Mouse (Mus musculus): ENCODE measurements at regions not wholly inside any gene's neighbourhood (a gene's known extent, or its start where the extent isn't known, plus 50 kb on each side); places are given as distances from the start of the nearest gene placed in this dataset.

DNA sequence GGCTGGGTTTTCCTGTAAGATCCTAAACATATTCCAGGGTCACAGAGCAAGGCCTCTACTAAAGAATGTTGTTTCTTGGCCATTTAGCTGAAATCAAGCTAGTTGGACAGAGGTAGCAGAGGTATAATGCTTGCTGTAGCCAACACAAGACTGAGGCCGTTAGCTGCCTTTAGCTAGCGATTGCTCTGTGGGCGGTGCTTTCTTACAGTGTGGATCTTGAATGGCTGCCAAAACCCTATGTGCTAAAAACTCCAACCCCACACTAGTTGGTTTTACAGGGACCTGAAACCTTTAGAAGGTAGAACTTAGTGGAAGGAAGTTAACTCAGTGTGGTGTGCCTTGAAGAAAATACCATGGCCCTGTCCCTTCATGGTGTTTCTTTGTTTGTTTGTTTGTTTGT lies 110.9 kb upstream of the Tmc1 start:
- Histone ChIP-seq H3K9me3 (replicated peaks; ENCODE audit: control insufficient read depth, insufficient read depth, low read length, poor library complexity, severe bottlenecking) (no peaks in the 10 kb centered on the region), H3K9ac (ENCODE audit: low read depth, poor library complexity, severe bottlenecking) (no peak overlapping the region), H3K36me3 (ENCODE audit: control insufficient read depth, insufficient read depth, low read length, poor library complexity, severe bottlenecking) (no peaks in the 10 kb centered on the region), H3K27ac (ENCODE audit: insufficient read depth, low read length) (no peak overlapping the region), H3K4me1 (ENCODE audit: control insufficient read depth, insufficient read depth, low read length) (no peaks in the 10 kb centered on the region), H3K4me3 (ENCODE audit: low read depth, low read length) (no peak overlapping the region), H3K27me3 (ENCODE audit: control insufficient read depth, insufficient read depth, low read length, poor library complexity, severe bottlenecking) (no peaks in the 10 kb centered on the region)
- TF ChIP-seq POLR2A (IDR thresholded peaks at IDR 0.05; ENCODE audit: insufficient read depth, low read length) (no peak), EP300 (IDR thresholded peaks at IDR 0.05; ENCODE audit: insufficient read depth, low read depth, low read length) (no peak), CTCF (IDR thresholded peaks at IDR 0.05; ENCODE audit: low read depth, low read length) (no peak)

DNA sequence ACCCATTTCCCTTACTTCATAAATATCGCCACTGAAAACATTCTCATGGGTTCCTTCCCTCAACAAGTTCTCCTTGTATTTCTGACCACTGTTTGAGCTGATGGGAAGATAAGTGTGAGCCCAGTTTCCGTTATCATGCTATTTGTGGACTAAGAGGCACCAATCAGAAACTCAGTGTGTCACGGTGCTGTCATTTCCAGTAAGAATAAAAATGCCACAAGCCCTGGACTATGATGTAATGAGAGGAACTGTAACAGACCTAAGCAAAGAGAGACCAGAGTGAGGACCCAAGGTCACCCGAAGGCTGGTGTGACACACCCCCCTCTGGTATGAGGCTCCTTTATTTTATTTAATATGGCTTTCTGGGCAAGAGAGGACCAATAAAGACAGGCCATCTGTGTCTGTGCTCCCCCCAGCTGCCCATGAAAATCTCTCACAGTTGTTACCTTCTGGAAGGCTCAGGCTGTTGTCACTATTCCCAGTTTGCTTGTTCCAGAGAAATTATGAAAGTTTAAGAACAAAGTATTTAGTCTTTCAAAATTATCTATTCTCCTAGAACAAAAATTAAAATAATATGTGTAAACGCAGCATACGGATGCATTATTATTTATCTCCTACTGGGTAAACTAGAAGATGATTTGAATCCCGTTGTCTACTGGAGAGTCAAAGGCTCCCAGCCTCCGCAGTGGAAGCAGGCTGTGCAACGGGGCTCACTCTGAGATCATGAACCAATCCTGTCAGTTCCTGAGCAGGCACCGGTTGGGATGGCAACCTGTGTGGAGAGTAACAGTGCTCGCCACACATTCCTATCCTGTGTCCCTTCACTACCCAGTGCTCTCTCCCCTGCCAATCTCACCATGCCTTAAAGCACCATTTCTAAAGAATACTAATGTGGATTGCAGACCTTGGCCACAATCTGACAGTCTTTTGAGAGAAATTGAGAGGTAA lies 99.9 kb upstream of the Tmc1 start:
- no peaks in the 10 kb centered on the region for H3K36me3 ChIP-seq (ENCODE audit: control insufficient read depth, insufficient read depth, low read length, poor library complexity, severe bottlenecking)
- no peak for TF ChIP-seq POLR2A (IDR thresholded peaks at IDR 0.05; ENCODE audit: insufficient read depth, low read length)
- TF ChIP-seq EP300 (IDR thresholded peaks at IDR 0.05; ENCODE audit: insufficient read depth, low read depth, low read length): no peak
- no peak for TF ChIP-seq CTCF (IDR thresholded peaks at IDR 0.05; ENCODE audit: low read depth, low read length)
- H3K9me3 ChIP-seq (replicated peaks; ENCODE audit: control insufficient read depth, insufficient read depth, low read length, poor library complexity, severe bottlenecking): 0 out of 2 replicates have a peak, but pooled peaks cover 2% of the 10 kb centered on the region
- H3K4me1 ChIP-seq (ENCODE audit: control insufficient read depth, insufficient read depth, low read length): no peaks in the 10 kb centered on the region
- H3K27me3 ChIP-seq (ENCODE audit: control insufficient read depth, insufficient read depth, low read length, poor library complexity, severe bottlenecking): no peaks in the 10 kb centered on the region
- H3K4me3 ChIP-seq (ENCODE audit: low read depth, low read length): no peak overlapping the region
- H3K27ac ChIP-seq (ENCODE audit: insufficient read depth, low read length): no peak overlapping the region
- H3K9ac ChIP-seq (ENCODE audit: low read depth, poor library complexity, severe bottlenecking): no peak overlapping the region

DNA sequence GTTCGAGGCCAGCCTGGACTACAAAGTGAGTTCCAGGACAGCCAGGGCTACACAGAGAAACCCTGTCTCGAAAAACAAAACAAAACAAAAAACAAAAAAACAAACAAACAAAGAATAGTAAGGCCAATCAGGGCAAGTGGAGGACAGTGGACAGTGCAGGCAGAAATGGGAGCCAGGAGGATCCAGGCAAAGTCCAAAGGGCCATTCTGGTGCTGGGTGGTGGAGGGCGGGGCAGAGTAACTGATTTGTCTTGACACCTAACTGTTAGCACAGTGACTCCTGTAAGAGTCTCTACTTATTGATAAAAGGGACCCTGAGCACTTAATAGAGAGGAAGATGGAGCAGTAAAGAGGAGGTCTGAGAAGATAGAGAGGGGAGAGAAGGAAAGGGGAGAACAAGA lies 98.8 kb upstream of the Tmc1 start:
- Histone ChIP-seq H3K27ac (ENCODE audit: insufficient read depth, low read length) (no peak overlapping the region), H3K36me3 (ENCODE audit: control insufficient read depth, insufficient read depth, low read length, poor library complexity, severe bottlenecking) (no peaks in the 10 kb centered on the region), H3K9me3 (replicated peaks; ENCODE audit: control insufficient read depth, insufficient read depth, low read length, poor library complexity, severe bottlenecking) (no peaks in the 10 kb centered on the region), H3K27me3 (ENCODE audit: control insufficient read depth, insufficient read depth, low read length, poor library complexity, severe bottlenecking) (no peaks in the 10 kb centered on the region), H3K9ac (ENCODE audit: low read depth, poor library complexity, severe bottlenecking) (no peak overlapping the region), H3K4me1 (ENCODE audit: control insufficient read depth, insufficient read depth, low read length) (no peaks in the 10 kb centered on the region), H3K4me3 (ENCODE audit: low read depth, low read length) (no peak overlapping the region)
- TF ChIP-seq EP300 (IDR thresholded peaks at IDR 0.05; ENCODE audit: insufficient read depth, low read depth, low read length) (no peak), CTCF (IDR thresholded peaks at IDR 0.05; ENCODE audit: low read depth, low read length) (no peak), POLR2A (IDR thresholded peaks at IDR 0.05; ENCODE audit: insufficient read depth, low read length) (no peak)

DNA sequence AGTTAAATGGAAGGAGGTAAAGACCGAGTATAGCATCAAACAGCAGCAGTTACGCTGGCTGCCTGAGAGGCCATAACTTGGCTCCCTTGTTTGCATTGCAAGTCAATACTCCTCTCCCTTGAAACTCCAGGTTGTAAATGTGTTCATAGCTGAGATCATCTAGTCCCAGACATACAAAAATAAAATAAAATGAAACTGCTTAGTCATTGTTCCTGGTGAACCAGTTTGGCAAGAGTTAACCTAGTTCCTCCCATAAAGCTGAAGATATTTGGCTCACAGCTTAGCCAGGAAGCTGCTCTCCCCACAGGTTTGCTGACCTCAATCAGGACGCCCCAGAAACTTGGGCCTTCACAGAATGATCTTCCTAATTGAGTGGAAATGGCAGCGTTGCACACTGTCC lies 97.9 kb upstream of the Tmc1 start:
- Histone ChIP-seq H3K4me3 (ENCODE audit: low read depth, low read length) (no peak overlapping the region), H3K27me3 (ENCODE audit: control insufficient read depth, insufficient read depth, low read length, poor library complexity, severe bottlenecking) (no peaks in the 10 kb centered on the region), H3K36me3 (ENCODE audit: control insufficient read depth, insufficient read depth, low read length, poor library complexity, severe bottlenecking) (no peaks in the 10 kb centered on the region), H3K27ac (ENCODE audit: insufficient read depth, low read length) (no peak overlapping the region), H3K4me1 (ENCODE audit: control insufficient read depth, insufficient read depth, low read length) (no peaks in the 10 kb centered on the region), H3K9ac (ENCODE audit: low read depth, poor library complexity, severe bottlenecking) (no peak overlapping the region), H3K9me3 (replicated peaks; ENCODE audit: control insufficient read depth, insufficient read depth, low read length, poor library complexity, severe bottlenecking) (no peaks in the 10 kb centered on the region)
- TF ChIP-seq EP300 (IDR thresholded peaks at IDR 0.05; ENCODE audit: insufficient read depth, low read depth, low read length) (no peak), CTCF (IDR thresholded peaks at IDR 0.05; ENCODE audit: low read depth, low read length) (no peak), POLR2A (IDR thresholded peaks at IDR 0.05; ENCODE audit: insufficient read depth, low read length) (no peak)

DNA sequence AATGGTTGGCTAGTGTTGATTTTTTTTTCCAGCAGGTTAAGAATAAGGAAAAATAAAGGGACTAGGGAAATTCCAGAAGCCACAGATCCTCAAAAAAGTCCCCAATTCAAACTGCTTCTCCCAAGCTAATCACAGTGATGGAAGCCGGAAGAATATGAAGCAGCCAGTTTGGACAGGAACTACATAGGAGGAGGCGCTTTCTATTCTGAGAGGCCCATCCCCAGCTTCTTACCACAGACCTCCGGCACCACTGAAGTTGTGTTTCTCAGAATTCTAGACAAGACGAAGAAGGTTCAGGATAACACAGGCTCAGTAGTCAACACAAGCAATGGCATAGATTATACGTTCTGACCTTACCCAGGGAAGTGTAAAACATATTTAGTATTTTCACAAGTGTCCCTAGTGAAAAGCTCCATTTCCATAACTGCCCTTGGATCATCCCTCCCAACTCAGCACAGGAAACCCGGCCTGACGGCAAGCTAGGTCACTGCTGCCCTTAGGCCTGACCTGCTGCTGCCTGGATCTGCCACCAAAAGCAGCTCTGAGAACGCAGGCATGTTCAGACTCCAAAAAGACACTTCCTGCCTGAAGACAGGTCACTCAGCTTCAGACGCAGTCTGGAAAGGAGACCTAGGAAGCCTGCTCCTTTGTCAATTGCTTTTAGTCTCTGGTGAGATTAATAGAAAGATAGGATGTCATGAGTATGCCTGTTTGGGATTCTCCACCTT lies 97.2 kb upstream of the Tmc1 start:
- TF ChIP-seq POLR2A (IDR thresholded peaks at IDR 0.05; ENCODE audit: insufficient read depth, low read length) (no peak), EP300 (IDR thresholded peaks at IDR 0.05; ENCODE audit: insufficient read depth, low read depth, low read length) (no peak), CTCF (IDR thresholded peaks at IDR 0.05; ENCODE audit: low read depth, low read length) (no peak)
- Histone ChIP-seq H3K27me3 (ENCODE audit: control insufficient read depth, insufficient read depth, low read length, poor library complexity, severe bottlenecking) (no peaks in the 10 kb centered on the region), H3K36me3 (ENCODE audit: control insufficient read depth, insufficient read depth, low read length, poor library complexity, severe bottlenecking) (no peaks in the 10 kb centered on the region), H3K4me1 (ENCODE audit: control insufficient read depth, insufficient read depth, low read length) (no peaks in the 10 kb centered on the region), H3K27ac (ENCODE audit: insufficient read depth, low read length) (no peak overlapping the region), H3K9ac (ENCODE audit: low read depth, poor library complexity, severe bottlenecking) (no peak overlapping the region), H3K4me3 (ENCODE audit: low read depth, low read length) (no peak overlapping the region), H3K9me3 (replicated peaks; ENCODE audit: control insufficient read depth, insufficient read depth, low read length, poor library complexity, severe bottlenecking) (no peaks in the 10 kb centered on the region)

DNA sequence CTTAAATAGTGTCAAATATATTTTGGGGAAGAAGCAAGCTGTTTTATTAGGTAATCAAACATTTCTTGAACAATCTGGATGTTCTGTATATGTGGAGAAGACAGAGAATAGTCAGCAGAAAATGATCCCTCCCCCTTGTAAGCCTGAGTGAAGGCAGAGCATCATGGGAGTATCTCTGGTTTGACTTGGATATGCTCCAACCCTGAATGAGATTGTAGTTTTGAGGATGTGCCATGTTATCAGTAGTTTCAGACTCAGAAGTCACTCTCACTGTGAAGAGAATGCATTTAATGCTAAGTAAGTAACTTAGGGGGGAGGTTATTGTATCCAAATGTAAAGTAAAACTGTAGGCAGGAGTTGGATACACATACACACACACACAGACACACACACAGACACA lies 95.3 kb upstream of the Tmc1 start:
- peaks cover 7% of the 10 kb centered on the region for H3K9me3 ChIP-seq (replicated peaks; ENCODE audit: control insufficient read depth, insufficient read depth, low read length, poor library complexity, severe bottlenecking)
- H3K9ac ChIP-seq (ENCODE audit: low read depth, poor library complexity, severe bottlenecking): no peak overlapping the region
- TF ChIP-seq POLR2A (IDR thresholded peaks at IDR 0.05; ENCODE audit: insufficient read depth, low read length) (no peak), EP300 (IDR thresholded peaks at IDR 0.05; ENCODE audit: insufficient read depth, low read depth, low read length) (no peak), CTCF (IDR thresholded peaks at IDR 0.05; ENCODE audit: low read depth, low read length) (no peak)
- no peaks in the 10 kb centered on the region for H3K4me1 ChIP-seq (ENCODE audit: control insufficient read depth, insufficient read depth, low read length)
- no peaks in the 10 kb centered on the region for H3K27me3 ChIP-seq (ENCODE audit: control insufficient read depth, insufficient read depth, low read length, poor library complexity, severe bottlenecking)
- H3K4me3 ChIP-seq (ENCODE audit: low read depth, low read length): no peak overlapping the region
- no peaks in the 10 kb centered on the region for H3K36me3 ChIP-seq (ENCODE audit: control insufficient read depth, insufficient read depth, low read length, poor library complexity, severe bottlenecking)
- no peak overlapping the region for H3K27ac ChIP-seq (ENCODE audit: insufficient read depth, low read length)

Data from ES-Bruce4 (cell line).